Mouse (Mus musculus) liver, embryonic 14.5 days (tissue): ENCODE data around the gene Amelx.

Source experiments
- CTCF ChIP-seq: IDR thresholded peaks from 2 replicates; pipeline ENCODE4 v1.5.1; 2016; ENCODE audit warnings: antibody characterized with exemption, low read depth, control low read depth
- EP300 ChIP-seq: IDR thresholded peaks from 2 replicates; pipeline ENCODE4 v1.6.1; 2016; ENCODE audit warnings: antibody characterized with exemption, low read depth

DNA sequence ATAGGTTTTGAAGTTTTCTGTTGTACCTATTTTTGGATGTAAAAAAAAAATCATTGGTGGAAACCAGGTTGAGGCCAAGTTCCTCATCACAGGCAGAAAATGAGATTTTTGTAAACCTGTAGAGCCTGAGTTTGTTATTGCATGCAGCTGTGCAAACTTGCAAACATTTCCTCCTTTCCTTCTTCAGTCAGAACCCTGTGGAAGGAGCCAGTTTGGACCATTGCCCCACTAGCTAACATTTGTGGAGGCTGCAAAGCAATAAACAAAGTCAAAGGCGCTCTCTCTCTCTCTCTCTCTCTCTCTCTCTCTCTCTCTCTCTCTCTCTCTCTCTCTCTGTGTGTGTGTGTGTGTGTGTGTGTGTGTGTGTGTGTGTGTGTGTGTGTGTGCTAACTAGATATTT lies 13.2 kb downstream of the Amelx start:
- TF ChIP-seq CTCF: no peak
- TF ChIP-seq EP300: no peak
